Mouse (Mus musculus) erythroid progenitor cell, adult 5-6 weeks (primary cell): ENCODE data around the gene Sccpdh. TPM values are rescaled to one million over a fixed set of nuclear protein-coding genes. Genes with fewer than 3 reads are reported as not detected.
"Not testable (repeated sequence)": the region's sequence is repeated elsewhere in the genome, so short reads cannot be mapped to it uniquely, and the experiment has no call there.

Source experiments
- ATAC-seq: replicated peaks from 2 replicates; pipeline ENCODE4 v1.8.0; 2016; ENCODE audit warnings: moderate number of reproducible peaks, mild to moderate bottlenecking, moderate TSS enrichment, inconsistent platforms; ENCODE audit not compliant: poor library complexity, low FRiP score, severe bottlenecking
- total RNA-seq, 2 experiments: library from RNA; stranded (forward) in 1 of 2; stranded (reverse) in 1 of 2; fragments of 150-400 nt in 1 of 2; fragments of 186-747, 209-891 nt in 1 of 2; gene quantifications; 2 replicates each; pipeline versions ENCODE4 v1.2.3 to v1.2.4; 2015 to 2017; ENCODE audit warnings: low replicate concordance in 2 of 2

The Sccpdh gene
- total RNA-seq (2015; ENCODE audit: low replicate concordance) (2.5 TPM in 1 of 2 replicates, not detected in the other), total RNA-seq (2017; ENCODE audit: low replicate concordance) (0.30 and 8.6 TPM in 2 replicates)

- ATAC-seq: no peak
These were observed at the start of gene Sccpdh for GRCm38 (mm10) chr1:179668013-179668805. Sccpdh (plus strand) TSS chr1:179668210.

GRCm38 (mm10) chr1:179622665-179623064, 45.3 kb upstream of the Sccpdh start:
- no peak for ATAC-seq

GRCm38 (mm10) chr1:179623657-179624056, 44.4 kb upstream of the Sccpdh start:
- ATAC-seq: 0 out of 2 replicates have a peak, but pooled peaks have one; percentile 53

GRCm38 (mm10) chr1:179624354-179624753, 43.7 kb upstream of the Sccpdh start:
- 0 out of 2 replicates have a peak, but pooled peaks have one; percentile 51 for ATAC-seq

DNA sequence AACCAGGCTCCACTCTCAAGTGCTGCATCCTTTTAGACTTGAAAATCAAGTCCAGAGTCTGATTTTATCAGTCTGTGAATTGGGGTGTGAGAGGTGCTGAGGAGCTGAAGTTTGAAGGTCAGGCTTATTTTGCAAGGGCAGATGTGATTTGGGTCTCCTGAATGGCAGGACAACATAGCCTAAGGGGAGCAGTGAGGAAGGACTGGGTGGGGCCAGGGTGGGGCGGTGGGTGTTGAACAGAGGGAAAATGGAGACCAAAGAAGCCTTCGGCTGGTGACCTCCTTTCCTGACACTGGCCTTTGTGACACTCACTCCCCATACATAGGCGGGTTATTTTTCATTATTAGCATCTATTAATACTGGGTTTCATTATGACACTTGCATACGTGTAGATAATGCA, 40.2 kb upstream of the Sccpdh start:
- no peak for ATAC-seq

- no peak for ATAC-seq
These were observed 39.4 kb upstream of the Sccpdh start for GRCm38 (mm10) chr1:179628438-179629106.

DNA sequence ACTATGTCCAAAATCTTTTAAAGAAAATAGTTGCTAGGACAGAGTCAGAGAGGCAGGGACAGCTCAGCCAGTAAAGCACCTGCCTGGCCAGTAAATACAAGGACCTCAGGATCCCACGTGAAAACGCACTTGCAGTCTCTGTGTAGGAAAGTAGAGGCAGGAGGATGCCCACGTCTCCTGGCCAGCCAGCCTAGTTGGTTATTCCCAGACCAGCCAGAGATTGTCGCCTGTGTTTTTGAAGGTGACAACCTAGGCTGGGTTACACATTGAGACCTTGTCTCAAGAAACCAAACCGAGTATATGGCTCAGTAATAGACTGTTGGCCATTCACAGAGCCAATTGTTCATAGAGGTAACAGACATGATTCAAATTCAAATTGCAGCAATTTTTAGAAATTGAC, 38.7 kb upstream of the Sccpdh start:
- ATAC-seq: no peak

GRCm38 (mm10) chr1:179632746-179633413, 35.1 kb upstream of the Sccpdh start:
- no peak for ATAC-seq

DNA sequence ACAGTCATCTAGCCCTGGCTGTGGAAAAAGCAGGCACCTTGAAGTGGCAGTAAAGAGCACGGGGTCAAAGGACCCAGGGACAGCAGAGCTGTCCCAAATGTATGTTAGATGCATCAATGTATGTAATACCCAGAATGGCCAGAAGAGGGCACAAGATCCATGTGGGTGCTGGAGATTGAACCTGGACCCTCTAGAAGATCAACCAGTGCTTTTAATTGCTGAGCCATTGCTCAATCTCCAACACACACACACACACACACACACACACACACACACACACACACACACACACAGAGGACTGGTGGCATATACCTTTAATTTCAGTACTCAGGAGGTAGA, 34.6 kb upstream of the Sccpdh start:
- peak; percentile 73 for ATAC-seq

- ATAC-seq: no peak
These were observed 33.9 kb upstream of the Sccpdh start for GRCm38 (mm10) chr1:179634159-179634558.

GRCm38 (mm10) chr1:179642726-179643125, 25.3 kb upstream of the Sccpdh start:
- no peak for ATAC-seq

DNA sequence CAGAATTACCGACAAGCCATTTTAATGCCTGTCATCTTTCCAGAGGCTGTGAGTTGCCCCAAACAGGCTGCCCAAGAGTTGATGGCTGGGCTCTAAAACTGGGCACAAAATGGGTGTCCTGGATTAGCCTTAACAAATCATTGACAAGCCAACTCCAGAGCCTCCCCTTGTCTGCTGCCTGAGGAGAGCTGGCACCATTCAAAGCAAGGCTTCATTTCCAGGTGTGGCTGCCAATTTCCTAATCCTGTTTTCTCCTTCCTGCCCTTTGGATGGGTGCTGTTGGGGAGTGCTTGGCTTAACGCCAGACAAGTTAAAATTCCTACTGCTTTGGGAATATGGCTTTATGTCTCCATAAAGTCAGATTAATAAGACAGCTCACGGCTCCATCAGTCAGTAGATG, 23.9 kb upstream of the Sccpdh start:
- ATAC-seq: no peak

GRCm38 (mm10) chr1:179645101-179645979, 22.7 kb upstream of the Sccpdh start:
- peak; percentile 80 for ATAC-seq

- ATAC-seq: no peak
These were observed 22.1 kb upstream of the Sccpdh start for GRCm38 (mm10) chr1:179645980-179646268.

DNA sequence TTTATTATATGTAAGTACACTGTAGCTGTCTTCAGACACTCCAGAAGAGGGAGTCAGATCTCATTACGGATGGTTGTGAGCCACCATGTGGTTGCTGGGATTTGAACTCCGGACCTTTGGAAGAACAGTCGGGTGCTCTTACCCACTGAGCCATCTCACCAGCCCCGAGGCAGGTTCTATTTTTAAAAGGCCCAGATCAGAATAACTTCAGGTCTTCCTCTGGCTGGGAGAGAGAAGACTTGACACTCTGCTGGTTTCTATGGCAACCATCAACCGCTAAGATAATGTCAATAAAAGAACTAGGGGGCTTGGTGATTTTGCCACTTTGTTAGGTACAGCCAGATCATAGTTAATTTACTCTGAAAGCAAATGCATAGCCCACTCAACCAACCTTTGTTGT, 19.3 kb upstream of the Sccpdh start:
- ATAC-seq: not testable (repeated sequence)

- ATAC-seq: no peak
These were observed 18.7 kb upstream of the Sccpdh start for GRCm38 (mm10) chr1:179649324-179649723.

- no peak for ATAC-seq
These were observed 17.7 kb upstream of the Sccpdh start for GRCm38 (mm10) chr1:179650284-179650683.

DNA sequence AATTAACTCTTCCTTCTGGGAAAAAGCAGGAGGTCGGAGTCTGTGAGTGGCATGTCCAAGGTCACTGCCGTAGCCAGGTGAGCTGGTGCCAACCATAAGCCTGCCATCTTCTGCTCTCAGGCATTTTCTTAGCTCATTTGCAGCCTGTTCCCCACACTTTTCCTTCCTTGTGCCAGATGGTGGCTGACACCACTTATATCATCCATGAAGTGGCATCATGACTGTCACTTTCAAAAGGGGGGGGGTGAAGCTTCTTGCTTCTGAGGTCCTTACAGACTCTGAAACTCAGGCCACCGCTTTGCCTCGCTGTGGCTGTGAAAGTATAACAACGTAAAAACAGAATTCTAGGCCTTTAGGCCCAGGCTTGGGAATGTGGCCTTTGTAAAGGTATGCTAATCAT, 16.8 kb upstream of the Sccpdh start:
- no peak for ATAC-seq

GRCm38 (mm10) chr1:179663065-179663464, 4.9 kb upstream of the Sccpdh start:
- ATAC-seq: no peak
